Mouse (Mus musculus) MN1 (cell line): Measurements from ENCODE around the gene Sec24c.

Experiments
- DNase-seq: peaks from one replicate; pipeline ENCODE4 v3.0.0-alpha.2; 2016; ENCODE audit warnings: low spot score

Gene Sec24c

GRCm38 (mm10) chr14:20660827-20661660, 13.1 kb upstream of the Sec24c start:
- peak; percentile 95 for DNase-seq

- DNase-seq = no peak
Measured at GRCm38 (mm10) chr14:20661661-20662331, 12.3 kb upstream of the Sec24c start.

- DNase-seq = no peak
Measured at GRCm38 (mm10) chr14:20662740-20663139, 11.4 kb upstream of the Sec24c start.

GRCm38 (mm10) chr14:20663601-20664000, 10.5 kb upstream of the Sec24c start:
- DNase-seq = no peak

GRCm38 (mm10) chr14:20664436-20664835, 9.7 kb upstream of the Sec24c start:
- DNase-seq = no peak

GRCm38 (mm10) chr14:20667469-20667868, 6.6 kb upstream of the Sec24c start:
- DNase-seq = no peak

GRCm38 (mm10) chr14:20668154-20668810, 5.8 kb upstream of the Sec24c start, which contains the start of gene Synpo2l:
Gene Synpo2l, minus strand, starts transcription at chr14:20668354.
- DNase-seq = no peak

GRCm38 (mm10) chr14:20672990-20673389, 1.1 kb upstream of the Sec24c start:
- DNase-seq = peak; percentile 45

- DNase-seq = no peak
Measured at GRCm38 (mm10) chr14:20673735-20674063, 409 bp upstream of the Sec24c start.

GRCm38 (mm10) chr14:20677906-20678305, 3.8 kb downstream of the Sec24c start:
- DNase-seq = no peak

GRCm38 (mm10) chr14:20681742-20682141, 7.6 kb downstream of the Sec24c start:
- no peak for DNase-seq

GRCm38 (mm10) chr14:20682498-20682897, 8.4 kb downstream of the Sec24c start:
- DNase-seq = no peak

- DNase-seq = no peak
Measured at GRCm38 (mm10) chr14:20686576-20686975, 12.5 kb downstream of the Sec24c start.

- DNase-seq = no peak
Measured at GRCm38 (mm10) chr14:20689009-20689408, 14.9 kb downstream of the Sec24c start.

- no peak for DNase-seq
Measured at GRCm38 (mm10) chr14:20691772-20692171, 17.7 kb downstream of the Sec24c start.

- no peak for DNase-seq
Measured at GRCm38 (mm10) chr14:20693589-20694101, 19.5 kb downstream of the Sec24c start.

GRCm38 (mm10) chr14:20694185-20694883, 20.2 kb downstream of the Sec24c start:
- DNase-seq = no peak

- peak; percentile 73 for DNase-seq
Measured at GRCm38 (mm10) chr14:20694884-20695760, 21.0 kb downstream of the Sec24c start, which contains the start of gene Fut11. Gene Fut11, plus strand, starts transcription at chr14:20694968.

GRCm38 (mm10) chr14:20695761-20696520, 21.8 kb downstream of the Sec24c start:
- no peak for DNase-seq

- peak; percentile 52 for DNase-seq
Measured at GRCm38 (mm10) chr14:20696986-20697385, 22.9 kb downstream of the Sec24c start.
